Mouse (Mus musculus) liver, embryonic 15.5 days (tissue): ENCODE data around the gene Gorasp1. TPM values are rescaled to one million over a fixed set of nuclear protein-coding genes. Genes with fewer than 3 reads are reported as not detected.

Experiments used
- ATAC-seq: fragments of 200-750 bp; cut with Nextera tagmentation; 2 replicates; pipeline ENCODE4 v1.8.0; 2017; ENCODE audit warnings: moderate number of reproducible peaks, mild to moderate bottlenecking, moderate library complexity; ENCODE audit not compliant: insufficient read depth
- H3K27ac ChIP-seq: fragments of 300-500 bp; sonication (generic); replicated peaks from 2 replicates; pipeline ENCODE4 v1.5.1; 2015; ENCODE audit warnings: mild to moderate bottlenecking, inconsistent platforms
- H3K27me3 ChIP-seq: fragments of 300-500 bp; sonication (generic); 2 replicates; pipeline ENCODE4 v1.6.1; 2015; ENCODE audit warnings: mild to moderate bottlenecking, inconsistent platforms
- H3K36me3 ChIP-seq: fragments of 300-500 bp; sonication (generic); replicated peaks from 2 replicates; pipeline ENCODE4 v1.6.1; 2015; ENCODE audit warnings: moderate library complexity, mild to moderate bottlenecking, inconsistent platforms
- H3K4me1 ChIP-seq: fragments of 300-500 bp; sonication (generic); replicated peaks from 2 replicates; pipeline ENCODE4 v1.6.1; 2015; ENCODE audit warnings: inconsistent platforms
- H3K4me2 ChIP-seq: fragments of 300-500 bp; sonication (generic); 2 replicates; pipeline ENCODE4 v1.6.1; 2015; ENCODE audit warnings: moderate library complexity, mild to moderate bottlenecking, inconsistent platforms
- H3K4me3 ChIP-seq: fragments of 300-500 bp; sonication (generic); replicated peaks from 2 replicates; pipeline ENCODE4 v1.5.1; 2015; ENCODE audit warnings: mild to moderate bottlenecking, inconsistent platforms
- H3K9ac ChIP-seq: fragments of 300-500 bp; sonication (generic); 2 replicates; pipeline ENCODE4 v1.6.1; 2015; ENCODE audit warnings: moderate library complexity, mild to moderate bottlenecking, inconsistent platforms
- H3K9me3 ChIP-seq: fragments of 300-500 bp; sonication (generic); replicated peaks from 2 replicates; pipeline ENCODE4 v1.6.1; 2016; ENCODE audit warnings: inconsistent platforms
- WGBS: fragments of 180-500 bp; shearing (Covaris S2); methylation state at CpG from one replicate; pipeline ENCODE4 v1.1.7; 2015; ENCODE audit warnings: mixed read lengths; ENCODE audit not compliant: insufficient replicate concordance; 5-methylcytosine and 5-hydroxymethylcytosine counted together
- polyA plus RNA-seq: library from polyadenylated mRNA; unstranded; fragments of >200 nt; fragmentation: Nextera tagmentation; extraction: Ambion mirVana; gene quantifications from 2 replicates; pipeline ENCODE4 v1.2.1, GENCODE M21; 2015

Gene Gorasp1
- polyA plus RNA-seq, 1 experiment from 2014 or later, result 11.4 TPM

DNA sequence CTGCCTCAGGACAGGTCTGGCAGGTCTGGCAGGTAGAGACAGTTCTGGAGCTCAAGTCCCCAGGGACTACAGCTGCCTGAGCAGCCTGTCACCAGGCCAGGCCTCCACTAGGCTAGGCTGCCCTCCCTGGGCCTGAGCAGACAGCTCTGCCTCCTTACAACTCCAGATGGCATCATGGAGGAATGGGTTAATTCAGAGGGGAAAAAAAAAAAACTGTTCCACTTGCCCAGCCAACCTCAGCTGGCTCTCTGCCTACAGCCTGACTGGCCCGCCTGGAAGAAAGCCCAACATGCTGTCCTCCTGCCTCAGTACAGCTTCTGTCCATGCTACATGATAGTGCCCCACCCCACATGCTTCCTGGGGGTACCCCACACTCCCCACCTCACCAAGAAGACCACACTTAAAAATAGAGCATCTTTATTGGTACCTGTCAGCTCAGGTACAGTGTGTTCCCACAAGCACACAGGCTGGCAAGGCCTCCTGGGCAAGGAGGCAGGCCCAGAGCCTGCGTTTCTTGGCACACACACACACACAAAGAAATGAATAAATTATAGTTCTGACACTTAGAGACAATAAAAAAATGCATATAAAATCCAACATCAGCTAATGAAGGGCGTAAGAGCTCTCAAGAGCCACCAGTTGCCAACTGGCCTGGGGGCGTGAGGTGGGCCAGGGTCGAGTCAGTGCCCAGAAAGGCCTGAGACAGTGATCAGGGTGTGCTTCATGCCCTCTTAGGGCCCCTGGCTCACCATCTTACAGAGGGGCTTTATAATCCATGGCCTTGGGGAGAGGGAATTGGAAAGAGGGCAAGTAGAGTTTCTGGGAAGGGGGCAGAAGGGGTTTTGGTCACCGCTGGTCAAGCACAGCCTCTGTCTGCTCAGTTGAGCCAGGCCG, 33.6 kb upstream of the Gorasp1 start:
- Histone ChIP-seq H3K4me1 (0 out of 2 replicates have a peak, but pooled peaks cover 3% of the 10 kb centered on the region), H3K9me3 (no peaks in the 10 kb centered on the region), H3K9ac (no peak overlapping the region), H3K27ac (no peak overlapping the region), H3K36me3 (peaks cover 35% of the 10 kb centered on the region), H3K4me2 (no peak overlapping the region), H3K27me3 (no peaks in the 10 kb centered on the region), H3K4me3 (no peak overlapping the region)
- ATAC-seq, result no peak
- 75% methylated on average over 7 of the region's 7 CpGs for WGBS

DNA sequence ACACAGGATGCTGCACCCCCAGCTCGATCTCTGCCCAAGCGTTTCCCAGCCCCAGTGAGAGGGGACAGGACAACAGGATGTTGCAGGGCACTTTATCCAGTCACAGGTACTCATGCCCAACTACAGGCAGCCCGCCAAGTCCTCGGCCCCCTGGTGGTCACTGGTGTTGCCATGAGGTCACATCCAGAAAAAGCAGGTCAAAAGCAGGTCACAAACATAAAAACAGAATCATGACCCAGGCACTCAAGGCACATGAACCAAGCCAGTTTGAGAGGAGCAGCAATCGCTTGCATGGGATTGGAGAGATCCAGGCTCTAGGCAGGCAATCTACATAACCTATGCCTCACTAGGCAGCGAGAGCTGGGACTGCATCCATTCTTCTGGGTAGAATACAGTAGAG, 32.9 kb upstream of the Gorasp1 start:
- H3K9me3 ChIP-seq, result no peaks in the 10 kb centered on the region
- no peak overlapping the region for H3K4me3 ChIP-seq
- no peak for ATAC-seq
- H3K9ac ChIP-seq, result no peak overlapping the region
- 29% methylated on average over 6 of the region's 6 CpGs for WGBS
- no peak overlapping the region for H3K4me2 ChIP-seq
- no peak overlapping the region for H3K27ac ChIP-seq
- H3K4me1 ChIP-seq, result 0 out of 2 replicates have a peak, but pooled peaks cover 3% of the 10 kb centered on the region
- H3K27me3 ChIP-seq, result no peaks in the 10 kb centered on the region
- peaks cover 34% of the 10 kb centered on the region for H3K36me3 ChIP-seq

DNA sequence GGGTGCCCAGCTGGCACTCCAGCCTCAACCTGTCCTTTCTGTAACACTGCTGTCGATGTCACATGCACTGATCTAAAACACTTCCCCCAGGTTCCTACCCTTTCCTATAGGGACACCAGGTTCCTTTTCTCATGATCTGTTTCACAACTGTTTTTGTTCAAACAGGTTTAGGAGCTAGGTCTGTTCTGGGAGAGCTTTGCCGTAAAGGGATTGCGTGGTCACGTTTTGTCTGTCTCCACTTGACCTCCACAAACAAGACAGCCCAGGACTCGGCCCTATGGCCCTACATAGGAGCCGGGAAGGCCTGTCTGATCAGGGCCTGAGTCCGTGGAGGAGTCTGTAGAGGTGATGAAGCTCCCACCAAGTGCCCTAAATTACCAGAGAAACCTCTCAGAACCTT, 32.4 kb upstream of the Gorasp1 start:
- WGBS, result 65% methylated on average over 7 of the region's 7 CpGs
- peak; percentile 26; the same call in 1 of the 2 replicates for ATAC-seq
- peaks cover 31% of the 10 kb centered on the region for H3K36me3 ChIP-seq

DNA sequence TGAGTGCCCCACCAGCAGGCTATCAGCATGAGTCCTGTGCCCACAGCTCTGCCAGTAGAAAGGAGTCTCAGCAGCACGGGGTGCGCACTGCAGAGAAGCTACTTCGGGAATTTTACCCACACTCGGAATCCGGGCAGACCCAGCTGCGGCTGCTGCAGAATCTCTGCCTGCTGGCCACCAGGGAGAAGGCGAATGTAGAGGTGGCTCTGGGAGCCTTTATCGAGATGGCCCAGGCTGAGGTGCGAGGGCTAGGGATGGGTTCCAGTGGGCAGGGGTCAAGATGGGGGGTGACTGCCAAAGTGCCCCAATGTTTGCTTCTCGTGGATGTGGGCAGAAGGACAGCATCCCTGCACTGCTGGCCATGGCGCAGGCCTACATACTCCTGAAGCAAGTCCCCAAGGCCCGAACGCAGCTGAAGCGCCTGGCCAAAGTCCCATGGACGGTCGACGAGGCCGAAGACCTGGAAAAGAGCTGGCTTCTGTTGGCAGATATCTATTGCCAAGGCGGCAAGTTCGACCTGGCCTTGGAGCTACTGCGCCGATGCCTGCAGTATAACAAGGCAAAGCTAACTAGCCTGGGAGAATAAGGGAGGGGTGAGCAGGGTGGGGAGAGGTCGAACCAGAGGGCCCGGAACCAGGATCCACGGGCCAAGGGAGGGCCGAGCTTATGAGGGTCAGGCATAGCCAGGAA, 29.0 kb upstream of the Gorasp1 start:
- H3K4me2 ChIP-seq, result no peak overlapping the region
- no peak overlapping the region for H3K9ac ChIP-seq
- peaks cover 22% of the 10 kb centered on the region; the same call in 1 of the 2 replicates for H3K4me1 ChIP-seq
- H3K27me3 ChIP-seq, result no peaks in the 10 kb centered on the region
- WGBS, result 80% methylated on average over 26 of the region's 26 CpGs
- H3K9me3 ChIP-seq, result no peaks in the 10 kb centered on the region
- no peak overlapping the region for H3K4me3 ChIP-seq
- no peak for ATAC-seq
- no peak overlapping the region for H3K27ac ChIP-seq
- H3K36me3 ChIP-seq, result 0 out of 2 replicates have a peak, but pooled peaks cover 4% of the 10 kb centered on the region

More for the DNA sequence above, 32.4 kb upstream of the Gorasp1 start:
- Histone ChIP-seq H3K9ac (no peak overlapping the region), H3K4me1 (0 out of 2 replicates have a peak, but pooled peaks cover 3% of the 10 kb centered on the region), H3K27ac (no peak overlapping the region), H3K4me3 (no peak overlapping the region), H3K4me2 (no peak overlapping the region), H3K9me3 (no peaks in the 10 kb centered on the region), H3K27me3 (no peaks in the 10 kb centered on the region)

DNA sequence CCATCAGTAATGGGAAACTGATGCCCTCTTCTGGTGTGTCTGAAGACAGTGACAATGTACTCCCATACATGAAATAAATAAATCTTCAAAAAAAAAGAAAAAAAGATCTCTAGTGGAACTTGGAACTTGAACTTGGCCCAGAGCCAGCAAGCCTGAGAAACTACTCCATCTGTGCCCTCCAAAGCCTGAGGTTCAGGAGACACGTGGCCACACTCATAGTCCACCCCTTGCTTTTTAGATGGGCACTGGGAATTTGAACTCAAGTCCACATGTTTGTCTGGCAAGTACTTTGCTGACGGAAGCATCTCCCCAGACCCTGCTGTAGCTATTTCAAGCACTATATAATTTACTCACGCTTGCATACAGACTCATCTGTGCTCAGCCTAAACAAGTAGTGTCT, 27.8 kb upstream of the Gorasp1 start:
- H3K27me3 ChIP-seq, result no peaks in the 10 kb centered on the region
- peaks cover 19% of the 10 kb centered on the region; the same call in 1 of the 2 replicates for H3K4me1 ChIP-seq
- H3K36me3 ChIP-seq, result no peaks in the 10 kb centered on the region
- no peak overlapping the region for H3K9ac ChIP-seq
- no peak overlapping the region for H3K27ac ChIP-seq
- ATAC-seq, result no peak
- WGBS, result 46% methylated on average over 3 of the region's 3 CpGs
- H3K9me3 ChIP-seq, result no peaks in the 10 kb centered on the region
- H3K4me2 ChIP-seq, result no peak overlapping the region
- no peak overlapping the region for H3K4me3 ChIP-seq

DNA sequence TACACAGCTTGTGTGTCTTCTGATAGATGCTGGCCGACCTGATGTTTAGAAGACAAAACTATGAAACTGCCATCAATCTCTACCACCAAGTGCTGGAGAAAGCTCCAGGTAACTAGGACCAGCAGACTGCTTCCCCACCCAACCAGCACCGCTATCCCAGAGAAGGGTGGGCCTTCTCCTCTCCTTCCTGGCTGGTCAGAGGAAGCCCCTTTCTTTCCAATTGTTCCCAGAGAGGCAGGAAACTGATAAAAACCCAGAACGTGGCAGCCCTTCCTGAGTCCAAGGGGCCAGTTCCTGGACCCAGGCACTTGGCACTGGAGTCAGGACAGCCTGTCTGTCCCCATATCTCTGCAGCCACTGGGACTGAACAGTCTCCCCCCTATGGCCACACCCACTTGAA, 26.8 kb upstream of the Gorasp1 start:
- Histone ChIP-seq H3K27ac (no peak overlapping the region), H3K4me1 (peaks cover 19% of the 10 kb centered on the region; the same call in 1 of the 2 replicates), H3K4me3 (no peak overlapping the region), H3K27me3 (no peaks in the 10 kb centered on the region), H3K9me3 (no peaks in the 10 kb centered on the region), H3K4me2 (no peak overlapping the region), H3K9ac (no peak overlapping the region), H3K36me3 (no peaks in the 10 kb centered on the region)
- ATAC-seq, result no peak
- WGBS, result 42% methylated on average over 3 of the region's 3 CpGs

DNA sequence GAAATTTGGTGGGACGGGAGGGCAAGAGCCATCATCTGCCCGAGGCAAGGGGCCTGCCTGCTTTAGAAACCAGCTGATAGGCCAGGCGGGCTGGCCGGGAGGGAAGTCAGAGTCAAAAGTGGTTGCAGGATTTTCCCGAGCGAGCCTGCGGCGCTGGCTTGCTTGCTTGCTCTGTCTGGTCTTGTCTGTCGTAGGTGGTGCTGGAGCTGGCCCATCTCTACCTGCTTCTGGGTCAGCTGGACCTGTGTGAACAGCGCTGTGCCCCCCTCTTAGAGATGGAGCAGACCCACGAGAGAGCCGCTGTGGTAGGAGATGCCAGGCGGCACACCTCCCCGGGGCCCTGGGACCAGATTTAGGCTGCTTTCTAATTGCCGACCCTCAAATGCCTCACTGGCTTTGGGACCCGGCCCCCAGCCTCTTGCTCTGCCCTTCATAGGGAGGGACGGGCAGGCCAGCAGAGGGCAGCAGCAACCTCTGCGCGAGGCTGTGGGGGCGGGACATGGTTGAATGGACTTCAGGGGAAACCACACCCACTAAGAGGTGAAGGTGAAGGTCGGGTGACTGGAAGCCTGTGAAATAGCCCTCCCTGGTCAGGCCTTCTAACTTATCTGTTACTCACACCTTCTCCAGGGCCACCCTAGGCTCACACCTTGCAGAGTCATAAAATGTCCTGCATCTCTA, 25.8 kb upstream of the Gorasp1 start:
- Histone ChIP-seq H3K9me3 (no peaks in the 10 kb centered on the region), H3K4me3 (no peak overlapping the region), H3K27me3 (no peaks in the 10 kb centered on the region), H3K4me2 (peak overlapping the region; percentile 41; the same call in 1 of the 2 replicates), H3K36me3 (no peaks in the 10 kb centered on the region), H3K4me1 (peaks cover 19% of the 10 kb centered on the region; the same call in 1 of the 2 replicates), H3K27ac (no peak overlapping the region), H3K9ac (no peak overlapping the region)
- 0 out of 2 replicates have a peak, but pooled peaks have one; percentile 30 for ATAC-seq
- WGBS, result 14% methylated on average over 21 of the region's 21 CpGs

DNA sequence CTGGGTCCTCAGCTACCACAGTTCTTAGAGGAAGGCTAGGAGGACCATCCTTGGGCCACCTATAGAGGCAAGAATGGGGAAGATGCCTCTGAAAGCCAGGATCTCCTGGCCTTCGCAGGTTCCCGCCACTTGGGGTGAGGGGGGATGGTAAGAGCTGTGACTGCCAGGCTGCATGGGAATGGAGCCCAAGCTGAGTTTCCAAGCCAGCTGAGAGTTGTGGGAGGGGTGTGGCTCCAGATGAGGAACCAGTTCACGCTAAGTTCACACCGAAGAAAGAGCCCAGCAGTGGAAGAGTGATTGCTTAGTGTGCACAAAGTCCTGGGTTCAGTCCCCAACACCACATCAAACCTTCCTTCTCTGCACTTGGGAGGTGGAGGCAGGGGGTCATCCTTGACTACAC, 24.9 kb upstream of the Gorasp1 start:
- Histone ChIP-seq H3K27me3 (no peaks in the 10 kb centered on the region), H3K9ac (no peak overlapping the region), H3K4me2 (no peak overlapping the region), H3K4me3 (no peak overlapping the region), H3K27ac (no peak overlapping the region), H3K9me3 (no peaks in the 10 kb centered on the region), H3K36me3 (no peaks in the 10 kb centered on the region), H3K4me1 (peaks cover 19% of the 10 kb centered on the region; the same call in 1 of the 2 replicates)
- WGBS, result 56% methylated on average over 4 of the region's 4 CpGs
- no peak for ATAC-seq

DNA sequence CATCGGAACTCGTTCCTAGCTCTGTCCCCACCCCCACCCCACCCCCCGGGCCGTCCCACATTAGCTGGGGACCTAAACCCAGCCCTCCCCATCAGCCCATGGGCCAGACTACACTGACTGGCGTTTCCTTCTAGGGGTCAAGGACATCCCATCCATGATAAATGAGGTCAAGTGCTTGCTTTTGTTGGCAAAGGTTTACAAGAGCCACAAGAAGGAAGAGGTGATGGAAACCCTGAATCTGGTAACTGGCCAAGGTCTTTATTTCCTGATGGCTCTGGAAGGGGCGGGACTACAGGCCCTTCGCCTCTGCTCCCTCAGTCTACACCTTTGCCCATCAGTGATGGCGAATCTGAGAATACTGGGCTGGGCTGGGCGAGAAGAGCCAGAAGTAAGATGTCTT, 21.5 kb upstream of the Gorasp1 start:
- Histone ChIP-seq H3K4me1 (peaks cover 11% of the 10 kb centered on the region; the same call in 1 of the 2 replicates), H3K36me3 (no peaks in the 10 kb centered on the region), H3K4me3 (no peak overlapping the region), H3K27me3 (no peaks in the 10 kb centered on the region), H3K9ac (no peak overlapping the region), H3K9me3 (no peaks in the 10 kb centered on the region), H3K27ac (no peak overlapping the region), H3K4me2 (no peak overlapping the region)
- ATAC-seq, result no peak
- 59% methylated on average over 9 of the region's 9 CpGs for WGBS

DNA sequence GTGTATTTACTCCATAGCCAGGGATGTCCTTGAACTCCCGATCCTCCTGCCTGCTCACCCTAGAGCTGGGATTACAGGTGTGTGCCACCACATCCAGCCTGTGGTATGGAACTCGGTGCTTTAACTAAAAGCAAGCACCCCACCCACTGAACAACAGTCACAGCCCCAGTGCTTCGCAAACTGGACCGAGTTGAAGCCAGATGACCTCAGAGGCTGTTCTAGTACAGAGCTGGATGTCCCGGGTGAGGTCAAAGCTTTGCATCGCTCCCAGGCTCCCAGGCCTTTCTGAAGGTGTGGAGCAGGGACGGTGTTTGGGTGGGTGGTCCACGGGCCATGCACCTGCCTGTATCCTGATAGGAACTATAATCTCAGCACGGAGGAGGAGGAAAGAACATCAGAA, 14.0 kb upstream of the Gorasp1 start:
- no peaks in the 10 kb centered on the region for H3K4me1 ChIP-seq
- H3K36me3 ChIP-seq, result no peaks in the 10 kb centered on the region
- H3K27ac ChIP-seq, result no peak overlapping the region
- H3K27me3 ChIP-seq, result no peaks in the 10 kb centered on the region
- no peak for ATAC-seq
- H3K9me3 ChIP-seq, result no peaks in the 10 kb centered on the region
- 60% methylated on average over 9 of the region's 9 CpGs for whole genome bisulfite sequencing
- H3K4me2 ChIP-seq, result no peak overlapping the region
- H3K9ac ChIP-seq, result no peak overlapping the region
- no peak overlapping the region for H3K4me3 ChIP-seq

DNA sequence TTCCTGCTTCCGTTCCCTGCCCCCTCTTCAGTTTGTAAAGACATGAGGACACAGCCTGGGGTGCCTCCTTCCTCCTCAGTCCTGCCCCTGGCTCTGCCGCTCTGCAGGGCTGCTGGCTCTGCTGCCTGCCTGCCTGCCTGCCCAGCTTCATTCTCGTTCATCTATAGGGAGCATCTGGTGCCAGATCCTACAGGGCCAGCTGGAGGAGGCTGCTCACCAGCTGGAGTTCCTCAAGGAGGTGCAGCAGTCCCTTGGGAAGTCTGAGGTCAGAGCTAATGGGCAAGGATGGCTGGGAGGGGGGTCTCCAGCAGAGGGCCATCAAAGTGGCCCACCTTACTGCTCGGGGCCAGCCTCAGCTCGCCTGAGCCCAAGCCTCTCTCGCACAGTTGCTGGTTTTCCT, 13.1 kb upstream of the Gorasp1 start:
- Histone ChIP-seq H3K36me3 (no peaks in the 10 kb centered on the region), H3K27ac (no peak overlapping the region), H3K4me1 (no peaks in the 10 kb centered on the region), H3K4me3 (no peak overlapping the region), H3K27me3 (no peaks in the 10 kb centered on the region), H3K4me2 (no peak overlapping the region), H3K9me3 (no peaks in the 10 kb centered on the region), H3K9ac (no peak overlapping the region)
- WGBS, result 55% methylated on average over 6 of the region's 6 CpGs
- no peak for ATAC-seq
